ENCODE assay signal across 8 mouse cellular contexts in genomic region chr3:87618981-87619710, GRCm38 (mm10). TPM values are rescaled to one million over a fixed set of nuclear protein-coding genes. Genes with fewer than 3 reads are reported as not detected.
A peak's percentile ranks its signal among the peaks of the same experiment; 100 is the strongest.
DNase-seq lines count a peak whose midpoint lies in the region; ATAC-seq and TF ChIP-seq lines count a peak whose summit lies in the region.

No protein-coding gene starts in this region.

- no peaks in the 10 kb centered on the region for H3K9me3 ChIP-seq in forebrain, embryonic 12.5 days
- no peaks in the 10 kb centered on the region for H3K9me3 ChIP-seq in kidney, postnatal 0 days (replicated peaks; ENCODE audit: low read length)
- no peaks in the 10 kb centered on the region for H3K9me3 ChIP-seq in midbrain, embryonic 13.5 days

- TF ChIP-seq CTCF in left cerebral cortex, adult 2 months (IDR thresholded peaks at IDR 0.05), result no peak
- no peak for TF ChIP-seq CTCF in kidney, postnatal 0 days (IDR thresholded peaks at IDR 0.05; ENCODE audit: low read depth)

- peaks cover 49% of the 10 kb centered on the region for H3K4me1 ChIP-seq in forebrain, embryonic 12.5 days
- H3K4me1 ChIP-seq in kidney, postnatal 0 days (replicated peaks; ENCODE audit: insufficient read depth, low read length), result peaks cover 21% of the 10 kb centered on the region
- peaks cover 62% of the 10 kb centered on the region for H3K4me1 ChIP-seq in midbrain, embryonic 13.5 days (replicated peaks)

- H3K4me3 ChIP-seq in left cerebral cortex, adult 2 months, result peak overlapping the region; percentile 76
- H3K4me3 ChIP-seq in forebrain, embryonic 12.5 days (replicated peaks), result peak overlapping the region; percentile 83
- peak overlapping the region; percentile 78 for H3K4me3 ChIP-seq in kidney, postnatal 0 days (replicated peaks; ENCODE audit: low read depth, low read length)
- H3K4me3 ChIP-seq in midbrain, embryonic 13.5 days (replicated peaks), result peak overlapping the region; percentile 79

- H3K36me3 ChIP-seq in forebrain, embryonic 12.5 days (replicated peaks), result no peaks in the 10 kb centered on the region
- H3K36me3 ChIP-seq in kidney, postnatal 0 days (ENCODE audit: insufficient read depth, low read length), result no peaks in the 10 kb centered on the region
- H3K36me3 ChIP-seq in midbrain, embryonic 13.5 days, result no peaks in the 10 kb centered on the region

- no peak for DNase-seq in left cerebral cortex, adult 2 months (ENCODE audit: extremely low spot score in 1 of 2, low spot score in 2 of 2)
- DNase-seq in left cerebral cortex, adult 8-10 months (ENCODE audit: low spot score in 2 of 2), result no peak
- no peak for DNase-seq in kidney, postnatal 0 days (ENCODE audit: low spot score)
- no peak for DNase-seq in right cerebral cortex, adult 18-20 months
- no peak for DNase-seq in natural killer cell, adult 2 months (ENCODE audit: low spot score in 2 of 2)
- DNase-seq in thymus, adult 18-20 months, result no peak

- 56% methylated on average over 5 of the region's 5 CpGs for WGBS in forebrain, embryonic 12.5 days
- 21% methylated on average over 5 of the region's 5 CpGs for WGBS in kidney, postnatal 0 days
- WGBS in midbrain, embryonic 13.5 days, result 47% methylated on average over 5 of the region's 5 CpGs

- H3K27me3 ChIP-seq in forebrain, embryonic 12.5 days, result no peaks in the 10 kb centered on the region
- no peaks in the 10 kb centered on the region for H3K27me3 ChIP-seq in kidney, postnatal 0 days (ENCODE audit: insufficient read depth, low read length)
- no peaks in the 10 kb centered on the region for H3K27me3 ChIP-seq in midbrain, embryonic 13.5 days

- H3K27ac ChIP-seq in left cerebral cortex, adult 2 months, result peak overlapping the region; percentile 36; the same call in 1 of the 2 replicates
- H3K27ac ChIP-seq in forebrain, embryonic 12.5 days, result no peak overlapping the region
- no peak overlapping the region for H3K27ac ChIP-seq in kidney, postnatal 0 days
- no peak overlapping the region for H3K27ac ChIP-seq in midbrain, embryonic 13.5 days

- H3K9ac ChIP-seq in forebrain, embryonic 12.5 days, result peak overlapping the region; percentile 74
- peak overlapping the region; percentile 89 for H3K9ac ChIP-seq in kidney, postnatal 0 days (ENCODE audit: low read depth, low read length)
- peak overlapping the region; percentile 91 for H3K9ac ChIP-seq in midbrain, embryonic 13.5 days (replicated peaks)

- intact Hi-C loops in left cerebral cortex, adult 2 months (cut with DNase I), result loop anchor here (5.0 kb wide), 1 partner anchor 52 kb away; no protein-coding TSS in a partner anchor

- no peak for ATAC-seq in forebrain, embryonic 12.5 days (ENCODE audit: low FRiP score)
- ATAC-seq in kidney, postnatal 0 days (replicated peaks; ENCODE audit: low FRiP score, low read depth), result no peak
- no peak for ATAC-seq in midbrain, embryonic 13.5 days

- peak overlapping the region; percentile 83 for H3K4me2 ChIP-seq in forebrain, embryonic 12.5 days
- peak overlapping the region; percentile 91 for H3K4me2 ChIP-seq in kidney, postnatal 0 days (ENCODE audit: low read length)
- H3K4me2 ChIP-seq in midbrain, embryonic 13.5 days (replicated peaks), result peak overlapping the region; percentile 96

RNA-seq across cellular contexts. Expression of gene Arhgef11, which starts 1.8 kb away (rescaled TPM):
- 10 to 100 TPM; 60.2 to 60.3 TPM for total RNA-seq in left cerebral cortex, adult 2 months (2021)
- total RNA-seq in left cerebral cortex, adult 8-10 months (2022), result 10 to 100 TPM; 49.1 to 60.9 (median 52.4) TPM
- 25.9 and 29.5 TPM in 2 replicates for polyA plus RNA-seq in forebrain, embryonic 12.5 days (2016; fragmentation: Nextera tagmentation; extraction: Ambion mirVana)
- 10.7 and 11.0 TPM in 2 replicates for polyA plus RNA-seq in kidney, postnatal 0 days (2015; fragmentation: Nextera tagmentation; extraction: Ambion mirVana)
- polyA plus RNA-seq in midbrain, embryonic 13.5 days (2015; fragmentation: Nextera tagmentation; extraction: Ambion mirVana), result 24.6 and 27.0 TPM in 2 replicates
